Mouse (Mus musculus) urinary bladder, adult 18-20 months (tissue): Measurements from ENCODE around the gene Ubqln5.

Source experiments
- DNase-seq, 2 experiments: peaks; one replicate each; pipeline ENCODE4 v3.0.0; 2022; ENCODE audit warnings: low spot score in 2 of 2, mixed read lengths in 2 of 2

Gene Ubqln5

GRCm38 (mm10) chr7:104129726-104130125, at the start of gene Ubqln5:
Gene Ubqln5, minus strand, starts transcription at chr7:104129826.
- no peak for DNase-seq

GRCm38 (mm10) chr7:104179074-104179473, 49.4 kb upstream of the Ubqln5 start:
- no peak for DNase-seq

- DNase-seq: no peak
Measured at GRCm38 (mm10) chr7:104178422-104179054, 48.9 kb upstream of the Ubqln5 start.

DNA sequence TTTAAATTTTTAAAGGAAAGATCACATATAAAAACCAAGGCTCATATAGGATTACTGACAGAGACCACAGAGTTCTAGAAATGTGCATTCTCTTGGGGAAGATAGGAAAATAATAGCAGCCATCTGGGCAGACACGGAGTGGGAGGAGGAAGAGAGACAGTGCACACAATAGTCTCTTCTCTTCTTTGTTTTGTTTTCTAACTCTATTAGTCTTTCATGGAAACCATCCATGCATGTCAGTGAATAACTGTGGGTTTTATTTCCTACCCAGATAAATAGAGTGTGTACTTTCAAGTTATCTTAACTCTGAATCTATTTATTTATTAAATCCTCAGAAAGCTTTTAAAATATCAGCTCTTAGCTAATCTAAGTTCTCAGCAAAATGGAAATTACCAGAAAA, 45.5 kb upstream of the Ubqln5 start:
- DNase-seq: no peak

GRCm38 (mm10) chr7:104169634-104170204, 40.1 kb upstream of the Ubqln5 start:
- no peak for DNase-seq

- DNase-seq: no peak
Measured at GRCm38 (mm10) chr7:104167105-104167504, 37.5 kb upstream of the Ubqln5 start.

- no peak for DNase-seq
Measured at GRCm38 (mm10) chr7:104150456-104150855, 20.8 kb upstream of the Ubqln5 start, which contains the start of gene Ubqlnl. Gene Ubqlnl, minus strand, starts transcription at chr7:104150556.

DNA sequence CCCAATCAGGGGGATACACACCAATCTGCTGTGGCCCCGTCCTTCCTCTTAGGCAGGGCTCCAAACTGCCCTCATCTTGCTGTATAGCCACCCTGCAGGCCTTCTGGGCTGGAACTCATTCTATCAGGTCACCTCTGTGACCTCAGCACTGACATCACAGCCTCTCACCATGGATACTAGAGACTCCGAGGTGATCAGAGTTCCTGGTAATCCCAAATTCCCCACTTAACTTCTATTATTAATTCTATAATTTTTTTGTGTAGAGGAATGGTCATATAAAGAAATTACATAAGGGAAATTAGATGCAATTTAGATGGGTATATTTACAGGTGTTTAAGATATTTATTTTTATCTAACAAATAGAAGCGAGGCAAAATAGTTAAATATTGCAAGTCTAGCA, 13.6 kb upstream of the Ubqln5 start, which contains the start of gene Ubqln3:
TSS of gene Ubqln3 (minus strand) at position 101 of the 400 bp plus-strand sequence.
- DNase-seq: no peak

DNA sequence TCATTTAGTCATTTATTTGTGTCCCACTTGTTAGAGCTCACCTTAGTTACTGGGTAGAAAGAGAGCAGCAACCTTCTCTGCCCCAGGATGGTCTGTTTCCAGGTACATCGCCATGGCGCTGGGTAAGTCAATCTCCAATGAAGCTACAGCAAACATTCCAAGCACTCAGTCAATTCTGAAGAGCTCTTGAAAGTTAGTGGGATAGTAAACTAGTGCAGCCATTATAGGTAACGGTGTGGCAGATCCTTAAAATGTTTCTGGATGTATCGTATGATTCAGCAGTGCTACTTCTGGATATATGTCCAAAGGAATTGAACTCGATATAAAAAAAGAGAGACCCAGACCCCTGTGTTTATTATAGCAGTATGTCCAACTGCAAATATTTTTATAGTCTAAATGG, 7.7 kb upstream of the Ubqln5 start, which contains the start of gene Olfr643:
TSS of gene Olfr643 (minus strand) at position 101 of the 400 bp plus-strand sequence.
- DNase-seq: no peak

- no peak for DNase-seq
Measured at GRCm38 (mm10) chr7:104104757-104104972, 25.0 kb downstream of the Ubqln5 start, which contains the start of gene Olfr646. Gene Olfr646, plus strand, starts transcription at chr7:104104873.

DNA sequence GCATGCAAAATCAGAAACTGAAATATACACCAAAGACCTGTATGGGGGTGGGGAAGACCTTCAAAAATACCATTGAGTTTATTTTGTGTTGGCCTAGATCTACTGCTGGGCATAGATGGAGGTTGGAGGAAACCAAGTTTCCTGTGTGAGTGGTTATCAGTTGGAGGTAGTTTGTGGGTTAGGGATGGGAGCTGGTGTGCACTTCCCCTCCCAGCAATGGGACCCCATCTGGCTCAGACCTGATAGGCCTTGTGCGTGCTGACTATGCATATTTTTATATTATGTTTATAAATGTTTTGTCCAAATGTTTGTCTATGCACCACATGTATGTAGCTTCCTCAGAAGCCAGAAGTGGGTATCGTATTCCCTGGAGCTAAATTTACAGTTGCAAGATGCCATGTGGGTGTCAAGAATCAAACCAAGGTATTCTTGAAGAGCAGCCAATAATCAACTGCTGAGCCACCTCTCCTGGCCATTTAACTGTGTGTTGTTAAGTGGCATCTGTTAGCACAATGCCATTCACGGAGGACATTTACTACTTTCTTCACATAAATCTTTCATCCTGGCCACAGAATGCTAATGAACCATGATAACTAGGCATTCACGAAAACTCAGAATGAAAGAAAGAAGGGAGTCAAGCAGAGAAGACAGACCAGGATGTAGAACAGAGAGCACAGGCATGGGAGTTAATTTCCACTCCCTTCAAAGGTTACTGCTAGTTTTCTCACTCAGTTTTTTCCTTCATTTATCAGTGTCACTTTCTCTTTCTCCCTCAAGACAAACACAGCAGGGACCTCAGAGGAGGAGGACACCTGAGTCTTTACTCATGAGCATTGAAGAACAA, 25.5 kb downstream of the Ubqln5 start:
- no peak for DNase-seq

- DNase-seq: no peak
Measured at GRCm38 (mm10) chr7:104085365-104085764, 44.3 kb downstream of the Ubqln5 start, which contains the start of gene Olfr645. Gene Olfr645, minus strand, starts transcription at chr7:104085465.
